Mouse (Mus musculus): ENCODE measurements around the gene Haus3.

Haus3 gene

DNA sequence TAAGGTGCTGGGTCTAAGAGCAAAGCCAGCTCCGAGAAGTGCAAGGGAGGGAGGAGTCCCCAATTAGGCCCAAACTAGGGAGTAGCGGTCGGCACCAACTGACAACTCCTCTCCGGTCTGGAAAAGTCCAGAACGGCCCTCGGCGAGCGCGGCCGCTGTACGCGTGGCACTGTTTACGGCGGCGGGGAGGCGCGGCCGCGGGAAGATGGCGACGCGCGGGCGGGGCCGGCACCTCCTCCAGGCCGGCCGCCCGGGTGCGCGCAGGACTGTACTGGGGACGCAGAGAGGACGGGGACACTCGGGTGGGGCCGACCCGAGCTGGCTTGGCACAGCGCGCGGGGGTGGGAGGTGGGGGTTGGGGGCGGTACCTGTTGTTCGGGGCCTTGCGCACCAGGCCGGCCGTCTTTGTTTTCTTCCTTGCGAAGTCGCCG is 17.6 kb upstream of the Haus3 start:
- DNase-seq (ENCODE audit: low read depth): peak; percentile 71

DNA sequence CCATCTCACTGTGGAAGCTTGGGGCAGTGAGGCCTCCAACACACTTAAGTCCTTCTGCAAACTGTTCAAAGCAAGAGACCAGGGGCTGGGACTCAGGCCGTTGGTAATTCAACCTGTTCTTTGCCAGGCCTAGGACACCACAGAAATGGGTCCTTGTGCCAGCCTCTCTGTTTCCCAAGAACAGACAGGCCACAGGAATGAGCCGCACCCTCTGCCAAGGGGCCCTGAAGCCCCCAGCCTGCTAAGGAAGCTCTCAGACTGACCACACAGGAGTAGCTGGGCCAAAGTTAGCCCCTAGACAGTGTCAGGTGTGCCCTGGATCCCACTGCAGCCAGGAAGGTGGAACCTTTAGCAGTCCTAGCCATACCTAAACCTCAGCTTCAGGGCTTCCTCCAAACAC is 17.1 kb upstream of the Haus3 start:
- DNase-seq (ENCODE audit: low read depth): no peak

DNA sequence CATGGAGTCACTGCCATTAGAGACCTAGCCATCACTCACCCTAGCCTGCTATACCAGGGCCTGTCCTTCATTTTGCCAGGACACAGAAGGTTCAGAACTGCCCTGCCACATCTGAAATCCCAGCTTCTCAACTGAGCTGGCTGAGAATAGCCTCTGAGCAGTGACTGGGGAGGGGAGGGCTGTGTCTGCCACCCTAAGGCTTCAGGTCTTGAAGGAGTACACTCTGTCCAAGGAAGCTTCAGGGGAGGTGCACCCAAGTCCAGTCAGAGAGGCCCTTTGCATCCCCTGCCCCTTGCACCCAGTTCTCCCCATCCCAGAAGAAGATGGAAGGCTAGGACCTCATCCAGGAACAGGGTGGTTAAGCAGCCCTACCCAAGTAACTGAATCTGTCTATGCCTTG is 16.5 kb upstream of the Haus3 start:
- DNase-seq (ENCODE audit: low read depth): no peak

DNA sequence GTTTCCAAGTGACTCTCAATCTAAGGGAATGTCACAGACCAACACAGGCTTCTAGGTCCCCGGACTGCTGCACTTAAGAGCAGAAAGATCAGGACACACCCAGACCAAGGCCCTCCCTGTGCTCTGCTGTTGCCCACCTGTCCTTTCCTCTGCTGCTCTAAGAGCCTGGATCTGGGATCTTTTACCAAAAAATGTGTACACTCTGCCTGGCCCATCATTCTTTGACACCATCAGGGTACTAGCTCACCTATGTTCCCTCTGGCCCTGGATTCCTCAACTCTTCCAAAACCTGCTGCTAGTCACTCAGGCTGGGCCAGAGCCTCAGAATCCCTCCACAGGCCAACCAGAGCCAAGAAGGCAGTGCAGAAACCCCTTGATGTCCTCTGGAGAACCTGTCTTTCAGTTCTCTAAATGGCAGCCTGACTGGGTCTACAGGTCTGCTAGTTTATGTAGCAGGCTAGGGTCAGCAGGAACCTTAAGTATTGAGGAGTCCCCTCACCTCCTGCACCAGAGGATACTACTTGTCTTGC is 15.8 kb upstream of the Haus3 start:
- DNase-seq (ENCODE audit: low read depth): no peak

DNA sequence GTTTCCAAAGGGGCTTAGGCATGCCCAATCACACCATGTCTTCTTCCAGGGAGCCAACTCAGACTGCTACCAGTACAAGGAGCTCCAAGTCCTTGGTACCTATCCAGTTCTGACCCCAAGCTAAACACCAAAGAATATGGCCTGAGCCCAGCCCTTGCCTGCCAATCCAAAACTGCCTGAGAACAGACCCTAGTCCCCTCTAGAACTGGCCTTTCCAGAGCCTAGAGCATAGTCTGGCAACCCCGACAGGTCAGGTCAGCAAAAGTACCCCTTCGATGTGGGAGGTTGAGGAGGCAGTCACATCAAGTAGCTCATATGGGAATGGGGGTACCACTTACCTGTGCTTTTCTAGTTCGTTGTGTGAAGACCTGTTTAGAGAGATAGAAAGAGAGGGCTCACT is 14.6 kb upstream of the Haus3 start:
- no peak for DNase-seq (ENCODE audit: low read depth)

DNA sequence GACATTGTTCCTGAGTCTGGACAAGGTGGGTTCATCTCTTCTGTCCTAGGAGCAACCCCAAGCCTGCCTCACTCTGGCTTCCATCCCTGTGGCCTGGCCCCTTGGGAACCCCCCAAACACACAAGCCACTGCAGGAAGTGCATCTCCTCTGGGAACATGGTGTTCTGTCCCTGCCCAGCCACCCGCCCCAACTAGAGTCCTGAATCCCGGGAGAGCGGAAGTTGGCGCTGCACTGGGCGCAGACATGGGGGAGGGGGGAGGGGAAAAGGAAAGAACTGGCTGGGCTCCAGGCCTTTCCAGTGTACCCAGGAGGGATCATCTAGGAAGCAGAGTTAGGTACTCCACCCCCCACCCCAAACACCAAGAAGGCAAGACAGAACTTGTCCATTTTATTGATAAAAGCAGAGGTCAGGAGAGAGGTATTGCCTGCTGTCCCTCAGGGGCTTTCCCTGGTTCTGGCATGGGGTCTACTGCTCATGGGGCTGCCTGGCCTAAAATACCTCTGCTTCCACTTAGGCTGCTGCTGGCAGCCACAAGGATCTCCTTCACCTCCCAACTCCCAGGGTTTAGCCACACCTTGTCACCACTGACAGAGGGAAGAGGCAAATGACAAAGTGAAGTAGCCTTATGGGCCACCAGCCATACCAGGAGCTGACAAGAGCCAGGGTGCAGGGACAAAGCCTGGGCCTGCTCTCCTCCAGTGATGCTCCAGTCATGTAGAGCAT is 14.0 kb upstream of the Haus3 start:
- no peak for DNase-seq (ENCODE audit: low read depth)

DNA sequence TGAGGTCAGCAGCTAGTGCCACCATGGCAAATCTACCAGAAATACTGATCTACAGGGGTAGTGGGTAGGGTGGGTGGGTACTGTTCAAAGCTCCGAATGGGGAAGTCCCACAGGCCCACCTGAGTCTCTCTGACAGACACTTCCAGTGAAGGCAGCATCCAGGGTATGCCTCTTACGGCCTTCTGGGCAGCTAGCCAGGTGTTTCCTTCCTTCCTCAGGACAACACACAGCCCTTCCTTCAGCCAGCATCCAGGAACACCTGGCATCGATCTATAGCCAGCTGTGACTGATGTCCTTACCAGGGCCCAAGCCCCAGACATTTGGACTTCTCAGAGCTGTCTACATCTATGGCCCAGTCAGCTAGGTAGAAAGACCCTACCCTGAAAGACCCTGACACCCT is 13.2 kb upstream of the Haus3 start:
- no peak for DNase-seq (ENCODE audit: low read depth)

DNA sequence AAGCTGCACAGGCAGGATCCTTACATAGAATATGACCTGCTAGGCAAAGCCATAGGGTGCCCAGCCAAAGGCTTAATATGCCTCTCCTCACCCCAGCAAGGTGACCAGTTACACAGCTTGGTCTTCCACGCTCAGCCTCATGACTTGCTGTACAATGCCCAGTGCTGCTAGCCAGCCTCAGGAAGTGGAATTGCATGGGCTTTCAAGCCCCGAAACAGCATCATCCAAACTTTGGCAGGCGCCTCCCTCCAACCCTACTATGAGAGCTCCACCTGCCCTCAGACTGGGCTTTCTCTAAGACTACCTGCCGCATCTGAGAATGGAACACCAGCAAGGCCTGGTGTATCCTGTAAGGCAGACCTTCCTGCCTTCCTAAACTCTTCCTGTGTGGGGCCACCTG is 8.5 kb upstream of the Haus3 start:
- no peak for DNase-seq (ENCODE audit: low read depth)

DNA sequence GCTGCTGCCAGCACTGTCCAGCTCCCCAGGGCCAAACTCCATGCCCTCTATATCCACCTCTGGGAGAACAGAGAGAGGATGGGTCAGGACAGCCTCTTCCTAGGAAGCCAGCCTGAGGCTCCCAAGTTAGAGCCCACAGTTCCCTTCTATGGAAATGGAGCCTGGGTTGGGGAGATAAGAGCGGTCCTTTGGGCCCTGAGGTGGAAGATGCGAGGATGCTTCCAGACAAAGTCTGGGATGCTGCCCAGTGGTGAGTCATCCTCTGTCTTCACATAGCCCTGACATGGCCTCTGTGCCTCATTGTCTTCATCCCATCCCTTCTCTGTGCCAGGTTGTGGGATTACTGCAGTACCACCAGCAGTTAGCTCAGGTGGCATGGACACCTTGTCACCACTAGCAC is 7.8 kb upstream of the Haus3 start:
- no peak for DNase-seq (ENCODE audit: low read depth)

DNA sequence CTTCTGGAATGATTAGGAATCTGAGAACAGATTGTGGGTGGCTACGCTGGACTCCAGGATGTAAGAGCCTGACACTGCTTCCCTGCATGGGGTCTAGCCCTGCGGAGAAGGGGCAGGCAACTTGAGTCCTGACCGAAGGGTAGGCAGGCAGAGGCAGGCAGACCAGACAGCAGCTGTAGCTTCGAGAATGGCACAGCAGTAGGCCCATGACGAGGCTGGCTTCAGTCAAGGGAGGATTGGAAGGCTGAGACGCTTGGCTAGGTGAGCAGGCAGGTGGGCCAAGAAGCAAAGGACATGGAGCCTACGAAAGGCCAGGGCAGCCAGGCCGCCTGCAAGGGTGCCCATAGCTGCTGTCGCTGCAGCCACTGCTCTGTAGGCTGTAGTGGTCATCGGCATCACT is 7.4 kb upstream of the Haus3 start:
- DNase-seq (ENCODE audit: low read depth): no peak

DNA sequence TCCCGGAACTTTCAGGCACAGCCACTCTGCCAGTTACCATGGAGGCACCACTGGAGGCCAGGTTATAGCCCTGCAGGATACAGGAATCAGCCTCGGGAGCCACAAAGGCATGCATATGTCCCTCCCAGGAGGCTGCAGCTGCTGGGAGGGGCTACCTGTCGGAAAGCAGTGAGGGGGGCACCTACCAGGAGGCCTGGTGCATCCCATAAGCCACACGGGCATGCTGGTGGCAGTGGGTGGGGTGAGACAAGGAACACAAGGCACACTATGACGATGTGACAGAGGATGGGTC is 6.0 kb upstream of the Haus3 start:
- no peak for DNase-seq (ENCODE audit: low read depth)

DNA sequence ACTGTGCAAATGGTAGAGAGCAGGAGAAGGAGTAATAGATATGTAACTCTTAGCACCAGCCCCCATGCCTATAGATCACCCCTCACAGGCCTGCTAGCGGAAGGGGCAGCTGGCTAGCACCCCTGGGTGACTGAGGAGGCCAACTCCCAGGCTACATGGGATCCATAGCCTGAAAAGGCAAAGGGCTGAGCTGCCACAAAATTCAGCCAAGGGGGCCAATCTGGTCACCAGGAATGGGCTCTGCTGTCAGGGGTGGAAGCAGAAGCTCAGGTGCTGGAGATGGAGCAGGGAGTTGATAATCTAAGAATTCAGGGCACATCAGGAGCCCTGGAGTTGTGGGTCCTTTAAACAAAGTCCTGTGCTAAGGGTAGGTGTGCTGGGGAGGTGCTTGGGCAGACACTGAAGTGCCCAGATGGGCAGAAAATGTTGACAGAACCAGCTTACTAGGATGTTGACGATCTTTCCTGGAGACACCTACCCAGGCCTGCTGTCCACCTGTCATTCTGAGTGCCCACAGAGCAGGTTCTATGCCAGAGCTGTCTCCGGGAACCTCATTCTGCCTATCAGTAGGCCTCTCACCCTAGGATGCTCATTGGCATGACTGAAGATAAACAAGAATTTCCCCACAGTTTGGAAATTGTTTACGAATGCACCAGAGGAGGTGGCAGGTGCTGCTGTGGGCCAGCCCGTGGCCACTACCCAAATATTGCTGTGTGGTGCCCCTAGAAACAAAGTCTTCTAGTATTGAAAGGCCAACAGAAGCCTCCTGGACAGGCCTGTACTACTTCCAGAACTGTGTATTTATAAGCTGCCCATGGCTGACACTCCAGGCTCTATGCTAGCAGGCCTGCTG is 5.4 kb upstream of the Haus3 start:
- DNase-seq (ENCODE audit: low read depth): no peak

DNA sequence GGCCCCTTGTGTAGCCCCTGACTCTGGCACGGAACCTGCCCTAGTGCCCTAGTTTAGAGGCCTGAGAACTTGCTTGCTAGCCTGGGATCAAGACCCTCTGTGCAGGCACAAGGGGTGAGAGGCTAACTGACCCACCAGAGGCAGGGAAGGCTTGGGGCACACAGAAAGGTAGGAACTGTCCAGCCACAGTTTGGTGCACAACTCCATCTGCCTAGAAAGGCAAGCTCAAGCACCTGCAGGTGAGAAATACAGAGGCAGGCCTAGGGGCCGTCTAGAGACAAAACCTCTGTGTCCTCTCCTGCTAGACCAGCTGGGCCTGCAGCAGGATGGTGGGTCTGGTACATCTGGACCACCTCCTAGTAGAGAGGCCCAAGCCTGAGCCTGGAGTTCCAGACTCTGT is 4.7 kb upstream of the Haus3 start:
- no peak for DNase-seq (ENCODE audit: low read depth)

DNA sequence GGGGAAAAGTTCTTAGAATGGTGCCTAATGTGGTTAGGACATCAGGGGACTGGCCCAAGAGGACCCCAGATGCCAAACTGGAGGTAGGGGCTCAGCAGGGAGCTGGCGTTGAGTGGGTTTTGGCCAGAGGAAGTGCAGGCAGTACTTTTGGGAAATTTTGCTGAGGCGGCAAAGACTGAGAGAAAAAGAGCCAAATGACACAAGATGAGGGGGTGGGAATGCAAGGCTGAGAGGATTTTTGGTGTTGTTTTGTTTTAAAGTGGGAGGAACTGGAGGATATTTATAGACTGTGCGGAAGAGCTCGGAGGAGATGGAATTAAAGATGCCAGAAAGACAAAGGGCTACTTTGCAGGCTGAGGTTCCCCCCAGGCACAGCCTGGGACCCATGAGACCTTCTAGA is 1.4 kb upstream of the Haus3 start:
- no peak for DNase-seq (ENCODE audit: low read depth)

DNA sequence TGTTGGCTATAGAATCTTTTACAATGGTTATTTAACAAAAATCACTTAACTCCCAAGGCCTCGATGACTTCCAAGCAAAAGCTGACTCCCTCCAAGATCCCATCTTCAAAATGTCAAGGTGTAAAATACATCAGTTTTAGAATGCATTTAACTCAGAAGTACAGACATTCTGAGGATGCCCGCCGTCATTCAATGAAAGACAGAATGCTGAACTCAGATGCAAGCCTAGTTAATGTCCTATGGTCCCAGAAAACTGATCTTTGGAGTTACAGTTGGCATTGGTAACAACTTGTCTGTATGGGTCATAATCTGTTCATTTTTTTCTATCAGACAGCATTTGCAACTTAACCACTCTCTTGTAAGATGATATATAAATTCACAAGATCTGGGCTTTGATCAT is 627 bp upstream of the Haus3 start:
- no peak for DNase-seq (ENCODE audit: low read depth)

DNA sequence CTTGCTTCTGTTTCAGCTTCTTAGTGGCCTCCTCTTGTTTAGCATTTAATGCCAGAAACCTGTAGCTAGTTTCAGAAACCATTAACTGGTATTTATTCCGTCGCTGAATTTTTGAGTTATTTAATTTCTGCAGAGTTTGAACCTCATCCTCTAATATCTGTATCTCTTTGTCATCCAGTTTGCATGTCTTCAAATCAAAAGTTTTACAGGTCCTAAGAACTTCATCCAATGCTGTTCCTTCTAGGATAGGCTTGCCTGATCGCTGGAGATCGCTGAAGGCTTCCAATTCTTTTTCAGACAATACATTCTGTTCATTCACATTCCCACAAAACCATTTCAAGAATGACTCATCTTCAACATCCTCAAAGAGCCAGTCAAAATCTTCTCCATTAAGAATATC is 1.5 kb downstream of the Haus3 start:
- no peak for DNase-seq (ENCODE audit: low read depth)

DNA sequence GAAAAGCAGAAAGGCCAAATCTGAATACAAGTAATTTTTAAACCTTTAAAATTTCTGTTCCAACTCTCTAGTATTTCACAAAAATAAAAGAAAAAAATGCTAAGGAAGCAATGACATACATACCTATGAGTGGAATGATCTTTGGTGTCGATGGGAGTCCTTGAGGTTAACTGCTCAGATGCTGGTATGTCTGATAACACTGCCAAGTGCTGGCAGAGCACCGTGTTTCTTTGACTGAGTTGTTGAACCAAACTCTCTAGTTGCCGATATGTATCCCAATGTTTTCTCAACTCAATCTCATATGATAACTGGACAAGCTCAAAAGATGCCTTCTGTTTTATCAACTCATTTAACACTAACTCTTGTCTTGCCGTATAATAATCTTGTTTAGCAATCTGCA is 3.5 kb downstream of the Haus3 start:
- peak; percentile 23 for DNase-seq (ENCODE audit: low read depth)

DNA sequence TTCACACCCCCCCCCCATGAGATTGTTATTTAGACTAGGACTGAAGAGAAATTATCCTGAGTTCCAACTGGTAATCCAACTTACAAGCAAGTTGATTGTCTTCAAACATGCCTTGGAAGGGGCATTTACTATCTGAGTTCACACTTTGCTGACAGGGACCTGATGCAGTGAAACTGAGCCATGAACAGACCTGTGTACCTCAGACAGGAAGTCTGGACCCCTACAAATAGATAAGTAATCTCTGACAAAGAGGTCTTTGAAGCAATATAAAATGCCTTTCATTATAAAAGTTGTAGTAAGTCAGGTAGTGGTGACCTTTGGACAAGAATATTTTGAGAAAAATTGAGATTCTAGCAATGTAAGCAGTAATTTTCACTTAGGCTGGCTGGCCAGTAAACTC is 20.9 kb downstream of the Haus3 start:
- no peak for DNase-seq (ENCODE audit: low read depth)

DNA sequence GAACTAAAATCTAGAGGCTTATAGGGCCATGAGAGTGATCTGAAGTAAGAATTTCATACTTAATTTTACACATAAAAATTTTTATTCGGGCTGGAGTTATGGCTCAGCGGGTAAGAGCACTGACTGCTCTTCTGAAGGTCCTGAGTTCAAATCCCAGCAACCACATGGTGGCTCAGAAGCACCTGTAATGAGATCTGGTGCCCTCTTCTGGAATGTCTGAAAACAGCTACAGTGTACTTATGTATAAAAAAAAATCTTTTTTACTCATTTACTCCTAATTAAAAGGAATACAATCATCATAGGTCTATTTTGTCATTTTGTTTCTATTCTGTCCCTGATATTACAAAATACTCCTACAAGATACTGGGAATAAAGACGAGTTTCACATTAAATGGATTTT is 21.8 kb downstream of the Haus3 start:
- no peak for DNase-seq (ENCODE audit: low read depth)

DNA sequence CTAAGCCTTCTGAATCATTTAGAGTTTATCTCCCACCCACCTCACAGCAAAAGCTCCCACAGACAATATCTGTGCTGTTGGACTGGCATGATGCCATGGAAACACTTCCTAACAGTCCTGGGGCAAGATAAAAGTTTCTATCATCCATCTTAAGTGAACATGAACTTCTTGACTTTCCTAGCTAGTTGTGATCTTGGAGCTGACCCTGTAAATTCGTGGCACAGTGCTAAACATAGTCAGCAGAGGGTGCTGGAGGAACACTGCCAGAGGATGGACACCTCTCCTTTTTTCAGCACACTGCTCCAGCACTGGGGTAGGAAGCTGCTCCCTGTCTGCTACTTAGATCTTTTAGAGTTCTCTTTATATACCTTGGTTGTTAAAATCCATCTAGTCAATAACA is 29.6 kb downstream of the Haus3 start:
- peak; percentile 56 for DNase-seq (ENCODE audit: low read depth)

DNA sequence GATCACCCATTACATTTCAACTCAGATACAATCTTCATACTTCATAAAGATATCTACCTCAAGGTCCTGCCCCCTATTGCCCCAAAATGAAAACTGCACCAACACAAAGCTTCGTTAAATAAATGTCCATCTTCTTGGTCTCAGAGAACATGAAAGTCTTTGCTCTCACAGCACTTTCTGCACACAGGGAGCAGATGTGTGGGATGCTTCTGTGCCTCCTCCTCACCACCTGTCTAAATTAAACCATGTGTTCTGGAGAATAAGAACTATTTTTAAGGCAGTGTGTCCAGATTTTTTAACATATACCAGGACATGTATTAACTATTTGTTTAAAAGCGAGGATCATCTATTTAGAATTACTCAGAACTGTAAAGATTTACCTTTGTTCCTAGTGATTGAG is 36.6 kb downstream of the Haus3 start:
- DNase-seq (ENCODE audit: low read depth): no peak

DNA sequence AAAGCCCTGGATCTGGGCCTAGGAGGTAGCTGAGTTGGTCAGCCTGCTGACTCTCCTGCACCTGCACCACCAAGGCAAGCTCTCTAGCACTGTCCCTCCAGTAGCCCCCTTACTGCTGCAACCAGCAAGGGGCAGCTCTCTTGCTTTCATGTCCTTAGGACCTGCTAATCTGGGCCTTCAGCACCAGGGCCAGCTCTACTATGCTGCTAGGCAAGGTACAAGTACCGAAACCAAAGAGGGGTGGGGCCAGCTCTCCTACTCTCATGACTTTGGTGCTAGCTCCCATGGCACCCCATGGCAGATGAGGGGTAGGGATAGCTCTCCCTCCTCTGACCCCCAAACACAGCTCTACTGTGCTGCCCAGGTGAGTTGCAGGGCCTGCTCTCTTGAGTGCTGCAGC is 45.2 kb downstream of the Haus3 start:
- DNase-seq (ENCODE audit: low read depth): no peak

DNA sequence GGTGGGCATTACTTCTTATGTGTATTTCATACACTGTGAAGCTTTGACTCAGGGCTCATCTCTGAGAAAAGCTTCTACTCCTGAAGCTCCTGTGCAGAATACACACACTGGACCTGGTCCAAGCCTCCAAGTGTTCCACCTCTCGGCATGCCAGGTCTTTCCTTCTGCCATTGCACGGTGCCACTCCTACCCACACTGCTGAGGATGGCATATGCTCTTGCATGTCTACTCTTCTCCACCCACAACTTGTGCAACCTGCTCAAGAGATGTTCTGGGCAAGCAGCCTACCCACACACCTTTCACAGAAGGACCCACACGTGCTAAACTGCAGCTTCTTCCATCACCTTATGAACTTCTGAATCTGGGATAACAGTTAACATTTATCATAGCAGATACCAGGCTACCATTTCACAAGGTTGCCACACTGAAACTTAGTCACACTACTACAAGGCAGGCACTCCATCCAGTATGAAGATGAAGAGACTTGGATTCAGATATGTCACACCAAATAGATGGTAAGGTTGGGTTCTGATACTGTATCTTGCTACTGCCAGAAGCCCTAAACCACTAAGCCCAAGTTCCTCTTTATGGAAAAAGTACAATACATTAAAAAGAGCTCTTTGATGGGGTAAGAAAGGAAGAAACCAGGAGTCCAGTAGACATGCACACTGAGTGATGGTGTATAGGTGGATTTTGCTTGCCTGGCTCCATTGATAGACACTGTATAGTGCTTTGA is 50.0 kb downstream of the Haus3 start:
- DNase-seq (ENCODE audit: low read depth): no peak
